Mouse (Mus musculus) stomach, postnatal 0 days (tissue): ENCODE measurements around the gene Fxyd6. TPM values are rescaled to one million over a fixed set of nuclear protein-coding genes. Genes with fewer than 3 reads are reported as not detected.

Experiments
- ATAC-seq: fragments of 200-750 bp; cut with Nextera tagmentation; 2 replicates; pipeline ENCODE4 v1.8.0; 2017; ENCODE audit not compliant: low FRiP score, low TSS enrichment
- DNase-seq: peaks from one replicate; pipeline ENCODE4 v3.0.0-alpha.2; 2016; ENCODE audit warnings: low spot score
- H3K27ac ChIP-seq: fragments of 300-500 bp; sonication (generic); replicated peaks from 2 replicates; pipeline ENCODE4 v1.5.1; 2014; ENCODE audit warnings: mild to moderate bottlenecking, control low read depth
- H3K27me3 ChIP-seq: fragments of 300-500 bp; sonication (generic); 2 replicates; pipeline ENCODE4 v1.6.1; 2014; ENCODE audit warnings: low read length; ENCODE audit not compliant: control insufficient read depth, insufficient read depth
- H3K36me3 ChIP-seq: fragments of 300-500 bp; sonication (generic); 2 replicates; pipeline ENCODE4 v1.6.1; 2014; ENCODE audit warnings: low read length, mixed read lengths; ENCODE audit not compliant: control insufficient read depth, insufficient read depth
- H3K4me1 ChIP-seq: fragments of 300-500 bp; sonication (generic); replicated peaks from 2 replicates; pipeline ENCODE4 v1.6.1; 2014; ENCODE audit warnings: antibody characterized with exemption; ENCODE audit not compliant: control insufficient read depth, insufficient read depth
- H3K4me2 ChIP-seq: fragments of 300-500 bp; sonication (generic); replicated peaks from 2 replicates; pipeline ENCODE4 v1.6.1; 2014; ENCODE audit warnings: low read depth, mild to moderate bottlenecking, control low read depth, moderate library complexity
- H3K4me3 ChIP-seq: fragments of 300-500 bp; sonication (generic); 2 replicates; pipeline ENCODE4 v1.5.1; 2014; ENCODE audit warnings: low read depth, low read length, control low read depth
- H3K9ac ChIP-seq: fragments of 300-500 bp; sonication (generic); 2 replicates; pipeline ENCODE4 v1.6.1; 2014; ENCODE audit warnings: mild to moderate bottlenecking, low read length, control low read depth, mixed read lengths
- H3K9me3 ChIP-seq: fragments of 300-500 bp; sonication (generic); 2 replicates; pipeline ENCODE4 v1.6.1; 2016; ENCODE audit warnings: low read length; ENCODE audit not compliant: control insufficient read depth
- CTCF ChIP-seq: IDR thresholded peaks from 2 replicates; pipeline ENCODE4 v1.5.1; 2016; ENCODE audit warnings: antibody characterized with exemption, low read depth, mild to moderate bottlenecking, moderate library complexity
- EP300 ChIP-seq: optimal IDR thresholded peaks from 2 replicates; pipeline ENCODE3; 2016; ENCODE audit warnings: antibody characterized with exemption
- WGBS: fragments of 180-500 bp; shearing (Covaris S2); extraction: QIAGEN DNeasy Blood & Tissue Kit; methylation state at CpG from one replicate; pipeline ENCODE4 v1.1.7; 2014; 5-methylcytosine and 5-hydroxymethylcytosine counted together
- polyA plus RNA-seq: library from polyadenylated mRNA; unstranded; fragments of >200 nt; fragmentation: Nextera tagmentation; extraction: Ambion mirVana; gene quantifications from 2 replicates; pipeline ENCODE4 v1.2.1, GENCODE M21; 2015

Gene Fxyd6
- polyA plus RNA-seq = 50.3 and 66.9 TPM in 2 replicates

- no peaks in the 10 kb centered on the region; the same call in 1 of the 2 replicates for H3K4me1 ChIP-seq
- H3K36me3 ChIP-seq = no peaks in the 10 kb centered on the region
- TF ChIP-seq EP300 = no peak
- TF ChIP-seq CTCF = no peak
- peak; percentile 57 for DNase-seq
- peak within 1 kb of the TSS; percentile 51 for H3K9ac ChIP-seq
- H3K27ac ChIP-seq = 0 out of 2 replicates have a peak within 1 kb of the TSS, but pooled peaks have one; percentile 30
- ATAC-seq = peak; percentile 43; the same call in 1 of the 2 replicates
- H3K4me3 ChIP-seq = peak within 1 kb of the TSS; percentile 47
- no peaks in the 10 kb centered on the region for H3K9me3 ChIP-seq
- H3K27me3 ChIP-seq = no peaks in the 10 kb centered on the region
- H3K4me2 ChIP-seq = peak within 1 kb of the TSS; percentile 80
- 1% methylated on average over 28 of the region's 28 CpGs for WGBS
Measured at GRCm38 (mm10) chr9:45370117-45370561, at the start of gene Fxyd6. TSS of gene Fxyd6 (plus strand) at chr9:45370185.

- no peak for DNase-seq
- 75% methylated on average over 6 of the region's 6 CpGs for WGBS
- TF ChIP-seq EP300 (no peak), CTCF (no peak)
Measured at GRCm38 (mm10) chr9:45321465-45321864, 48.5 kb upstream of the Fxyd6 start.

DNA sequence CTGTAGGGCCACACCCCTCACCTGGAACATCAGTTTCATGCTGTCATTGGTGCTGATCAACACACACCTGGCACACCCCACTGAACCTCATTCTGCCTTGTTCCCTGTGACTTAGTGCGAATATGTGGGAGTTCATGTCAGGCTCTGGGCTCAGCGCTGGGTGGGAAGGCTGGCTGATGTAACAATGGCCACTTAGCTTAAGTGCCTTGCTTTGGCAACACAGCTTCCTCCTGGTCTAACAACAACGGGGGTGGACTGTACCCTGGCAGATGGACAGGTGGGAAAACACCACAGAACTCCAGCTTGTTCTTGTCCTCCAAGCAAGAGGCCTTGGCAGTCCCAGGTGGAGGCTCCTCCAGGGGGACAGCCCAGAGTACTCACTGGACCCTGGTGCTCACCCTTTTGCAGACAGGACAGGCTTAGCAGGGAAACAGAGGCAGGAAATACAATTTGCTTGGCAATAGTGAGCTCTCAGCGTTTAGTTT lies 48.0 kb upstream of the Fxyd6 start:
- no peak for ATAC-seq
- Histone ChIP-seq H3K4me3 (no peak overlapping the region), H3K36me3 (no peaks in the 10 kb centered on the region), H3K27ac (peak overlapping the region; percentile 58), H3K4me2 (no peak overlapping the region), H3K27me3 (no peaks in the 10 kb centered on the region), H3K9me3 (no peaks in the 10 kb centered on the region), H3K9ac (no peak overlapping the region), H3K4me1 (peaks cover 5% of the 10 kb centered on the region; the same call in 1 of the 2 replicates)
- 67% methylated on average over 4 of the region's 4 CpGs for WGBS
- TF ChIP-seq CTCF (no peak), EP300 (no peak)
- DNase-seq = no peak

More at GRCm38 (mm10) chr9:45321465-45321864, 48.5 kb upstream of the Fxyd6 start:
- Histone ChIP-seq H3K36me3 (no peaks in the 10 kb centered on the region), H3K4me2 (no peak overlapping the region), H3K9me3 (no peaks in the 10 kb centered on the region), H3K4me3 (no peak overlapping the region), H3K9ac (no peak overlapping the region), H3K27me3 (no peaks in the 10 kb centered on the region), H3K27ac (peak overlapping the region; percentile 58), H3K4me1 (peaks cover 5% of the 10 kb centered on the region; the same call in 1 of the 2 replicates)
- no peak for ATAC-seq

DNA sequence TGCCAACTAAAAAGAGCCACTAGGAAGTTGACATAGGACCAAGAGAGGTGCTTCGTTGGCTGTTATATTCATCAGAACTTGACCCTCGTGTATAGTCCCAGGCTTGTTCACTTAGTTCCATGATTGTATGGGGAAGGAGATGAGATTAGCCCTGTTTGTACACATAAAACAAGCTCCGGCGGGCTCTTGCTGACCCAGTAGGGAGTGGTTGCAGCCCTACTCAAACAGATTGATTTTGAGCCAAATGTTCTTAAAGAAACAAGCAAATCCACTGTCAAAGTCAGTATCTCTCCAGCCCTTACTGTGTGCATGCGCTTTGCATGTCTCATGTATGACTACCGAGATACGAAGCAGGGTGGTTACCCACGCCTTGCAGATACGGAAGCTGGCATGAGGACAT lies 43.6 kb upstream of the Fxyd6 start:
- ATAC-seq (peak; percentile 64), DNase-seq (peak; percentile 46)
- WGBS = 58% methylated on average over 9 of the region's 9 CpGs
- no peak overlapping the region for H3K4me3 ChIP-seq
- H3K27ac ChIP-seq = 0 out of 2 replicates have a peak overlapping the region, but pooled peaks have one; percentile 24
- TF ChIP-seq EP300 (no peak), CTCF (no peak)
- no peaks in the 10 kb centered on the region for H3K27me3 ChIP-seq
- H3K4me2 ChIP-seq = no peak overlapping the region
- no peaks in the 10 kb centered on the region for H3K36me3 ChIP-seq
- no peak overlapping the region for H3K9ac ChIP-seq
- no peaks in the 10 kb centered on the region for H3K4me1 ChIP-seq
- no peaks in the 10 kb centered on the region for H3K9me3 ChIP-seq

DNA sequence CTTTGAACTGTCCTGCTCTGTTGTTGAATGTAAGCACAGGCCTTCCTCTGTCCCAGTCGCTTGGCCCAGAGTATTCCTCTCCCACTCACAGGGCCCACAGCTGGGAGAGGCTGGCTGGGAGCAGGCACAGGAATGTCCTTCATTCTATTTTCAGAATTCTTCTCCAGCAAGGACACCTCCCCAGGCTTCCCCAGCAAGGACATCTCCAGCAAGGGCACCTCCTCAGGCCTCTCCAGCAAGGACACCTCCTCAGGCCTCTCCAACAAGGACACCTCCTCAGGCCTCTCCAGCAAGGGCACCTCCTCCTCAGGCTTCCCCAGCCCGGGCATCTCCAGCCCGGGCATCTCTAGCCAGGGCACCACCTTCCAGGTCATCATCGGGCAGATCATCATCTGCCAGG lies 41.7 kb upstream of the Fxyd6 start:
- Histone ChIP-seq H3K9me3 (no peaks in the 10 kb centered on the region), H3K36me3 (no peaks in the 10 kb centered on the region), H3K4me3 (no peak overlapping the region), H3K4me2 (no peak overlapping the region), H3K27ac (no peak overlapping the region), H3K9ac (no peak overlapping the region), H3K27me3 (no peaks in the 10 kb centered on the region), H3K4me1 (no peaks in the 10 kb centered on the region)
- 89% methylated on average over 3 of the region's 4 CpGs for WGBS
- ATAC-seq (no peak), DNase-seq (no peak)
- TF ChIP-seq EP300 (no peak), CTCF (no peak)

DNA sequence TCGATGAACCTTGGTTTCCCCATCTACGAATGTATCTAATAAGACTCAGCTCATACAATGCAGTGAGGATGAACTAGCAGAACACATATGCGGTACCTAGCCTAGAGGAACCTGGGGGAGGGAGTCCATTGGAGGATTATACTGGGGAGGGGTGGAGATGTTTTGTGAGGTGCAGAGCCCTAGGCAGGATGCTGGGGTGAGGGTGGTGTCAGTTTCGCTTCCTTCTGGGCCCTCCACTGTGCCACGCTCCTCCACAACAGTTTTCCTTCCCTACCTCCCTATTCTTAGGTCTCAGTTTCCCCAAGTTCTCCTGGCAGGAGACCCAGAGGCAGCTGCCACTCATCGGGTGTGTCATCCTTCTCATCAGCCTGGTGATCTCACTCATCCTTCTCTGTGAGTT lies 40.4 kb upstream of the Fxyd6 start:
- H3K36me3 ChIP-seq = no peaks in the 10 kb centered on the region
- TF ChIP-seq EP300 = no peak
- TF ChIP-seq CTCF = no peak
- ATAC-seq = no peak
- H3K4me3 ChIP-seq = no peak overlapping the region
- no peak for DNase-seq
- no peaks in the 10 kb centered on the region for H3K9me3 ChIP-seq
- no peaks in the 10 kb centered on the region for H3K4me1 ChIP-seq
- WGBS = 88% methylated on average over 6 of the region's 6 CpGs
- no peak overlapping the region for H3K4me2 ChIP-seq
- no peaks in the 10 kb centered on the region for H3K27me3 ChIP-seq
- no peak overlapping the region for H3K27ac ChIP-seq
- no peak overlapping the region for H3K9ac ChIP-seq
